10 mouse cellular contexts compared by ENCODE assay signal in genomic region chr15:58731952-58732642, GRCm38 (mm10).
DNase-seq lines count a peak whose midpoint lies in the region; ATAC-seq and TF ChIP-seq lines count a peak whose summit lies in the region.
"Had no signal": no experiment of that assay in that cellular context is flagged by ENCODE, and none has a peak within 500 bp of the region (broad histone marks: within the 10 kb centered on the region; RNA-seq: fewer than 3 reads in every experiment).

No protein-coding gene starts in this region.

- WGBS in heart, embryonic 11.5 days (ENCODE audit: insufficient replicate concordance): 45% methylated on average over 13 of the region's 13 CpGs
- 44% methylated on average over 13 of the region's 13 CpGs for WGBS in embryonic facial prominence, embryonic 11.5 days
- WGBS in limb, embryonic 10.5 days: 46% methylated on average over 13 of the region's 13 CpGs

- no peak for TF ChIP-seq CTCF in left cerebral cortex, adult 2 months (IDR thresholded peaks at IDR 0.05)

- no peaks in the 10 kb centered on the region for H3K9me3 ChIP-seq in heart, embryonic 11.5 days (replicated peaks; ENCODE audit: control insufficient read depth, low read length)
- no peaks in the 10 kb centered on the region for H3K9me3 ChIP-seq in embryonic facial prominence, embryonic 11.5 days (replicated peaks; ENCODE audit: control insufficient read depth, low read length)
- no peaks in the 10 kb centered on the region for H3K9me3 ChIP-seq in limb, embryonic 10.5 days (replicated peaks)
- H3K9me3 ChIP-seq: G1E had no signal

- H3K4me3 ChIP-seq in heart, embryonic 11.5 days (ENCODE audit: low read depth, low read length): no peak overlapping the region
- H3K4me3 ChIP-seq in embryonic facial prominence, embryonic 11.5 days (ENCODE audit: low read depth, low read length): no peak overlapping the region
- H3K4me3 ChIP-seq in limb, embryonic 10.5 days: peak overlapping the region; percentile 9; the same call in 1 of the 2 replicates
- H3K4me3 ChIP-seq in left cerebral cortex, adult 2 months: no peak overlapping the region

- no peak for ATAC-seq in heart, embryonic 11.5 days (replicated peaks; ENCODE audit: insufficient number of reproducible peaks, low FRiP score, low TSS enrichment)
- ATAC-seq in embryonic facial prominence, embryonic 11.5 days (replicated peaks; ENCODE audit: insufficient number of reproducible peaks, low FRiP score, low TSS enrichment, low read depth): peak; percentile 82; the same call in 1 of the 2 replicates
- ATAC-seq: liver, postnatal 0 days had no signal

- no peak overlapping the region for H3K27ac ChIP-seq in heart, embryonic 11.5 days (ENCODE audit: low read depth, low read length)
- H3K27ac ChIP-seq in embryonic facial prominence, embryonic 11.5 days (replicated peaks; ENCODE audit: low read depth, low read length): no peak overlapping the region
- H3K27ac ChIP-seq in limb, embryonic 10.5 days: peak overlapping the region; percentile 80
- H3K27ac ChIP-seq in left cerebral cortex, adult 2 months: no peak overlapping the region

- H3K4me2 ChIP-seq in heart, embryonic 11.5 days: 0 out of 2 replicates have a peak overlapping the region, but pooled peaks have one; percentile 0
- H3K4me2 ChIP-seq in embryonic facial prominence, embryonic 11.5 days (ENCODE audit: low read depth, low read length): no peak overlapping the region

- no peak for DNase-seq in heart, postnatal 25 days (ENCODE audit: low spot score)
- DNase-seq in CD4-positive helper T cell, adult 2 months (ENCODE audit: low read depth, low spot score): peak; percentile 85
- peak; percentile 59 for DNase-seq in embryonic facial prominence, embryonic 11.5 days (ENCODE audit: low spot score)
- peak; percentile 63 for DNase-seq in limb, embryonic 10.5 days (ENCODE audit: low spot score)
- DNase-seq in left cerebral cortex, adult 11 months (ENCODE audit: low spot score): no peak
- no peak for DNase-seq in left cerebral cortex, adult 2 months (ENCODE audit: extremely low spot score in 1 of 2, low spot score in 2 of 2)
- no peak for DNase-seq in left cerebral cortex, postnatal 14 days (ENCODE audit: low spot score in 2 of 2)
- DNase-seq: liver, postnatal 0 days had no signal

- H3K9ac ChIP-seq in heart, embryonic 11.5 days (ENCODE audit: low read depth, low read length): no peak overlapping the region
- no peak overlapping the region for H3K9ac ChIP-seq in embryonic facial prominence, embryonic 11.5 days (replicated peaks; ENCODE audit: low read length)
- H3K9ac ChIP-seq: liver, postnatal 0 days had no signal

- intact Hi-C loops in heart, postnatal 25 days (cut with DNase I): no loop called here
- intact Hi-C loops in left cerebral cortex, adult 2 months (cut with DNase I): no loop called here
- intact Hi-C loops in left cerebral cortex, postnatal 14 days (cut with DNase I): no loop called here

- H3K4me1 ChIP-seq in heart, embryonic 11.5 days (ENCODE audit: control insufficient read depth, insufficient read depth, low read length): peaks cover 13% of the 10 kb centered on the region; the same call in 1 of the 2 replicates
- no peaks in the 10 kb centered on the region for H3K4me1 ChIP-seq in embryonic facial prominence, embryonic 11.5 days (ENCODE audit: control insufficient read depth, insufficient read depth, low read length)
- peaks cover 26% of the 10 kb centered on the region for H3K4me1 ChIP-seq in limb, embryonic 10.5 days

- H3K27me3 ChIP-seq in heart, embryonic 11.5 days (ENCODE audit: control insufficient read depth, insufficient read depth, low read length): no peaks in the 10 kb centered on the region
- no peaks in the 10 kb centered on the region for H3K27me3 ChIP-seq in embryonic facial prominence, embryonic 11.5 days (ENCODE audit: control insufficient read depth, insufficient read depth, low read length)
- no peaks in the 10 kb centered on the region for H3K27me3 ChIP-seq in limb, embryonic 10.5 days (ENCODE audit: low read depth, poor library complexity, severe bottlenecking)

- H3K36me3 ChIP-seq in heart, embryonic 11.5 days (ENCODE audit: control insufficient read depth, insufficient read depth, low read length): no peaks in the 10 kb centered on the region
- H3K36me3 ChIP-seq in embryonic facial prominence, embryonic 11.5 days (replicated peaks; ENCODE audit: control insufficient read depth, insufficient read depth, low read depth, low read length): no peaks in the 10 kb centered on the region
- H3K36me3 ChIP-seq in limb, embryonic 10.5 days: no peaks in the 10 kb centered on the region
- H3K36me3 ChIP-seq: G1E had no signal

Comparison
In these comparisons a context has a peak if more than half of its experiments do, and no peak if none do; other contexts are left out.
1. DNase-seq: peak in CD4-positive helper T cell, adult 2 months (single experiment), embryonic facial prominence, embryonic 11.5 days (single experiment) and limb, embryonic 10.5 days (single experiment); none in heart, postnatal 25 days (single experiment), left cerebral cortex, adult 11 months (single experiment), left cerebral cortex, adult 2 months (0 of 2) and left cerebral cortex, postnatal 14 days (0 of 2).